In genomic region chr11:51582713-51583112, GRCm38 (mm10) we compare ENCODE assay signal across 8 mouse cellular contexts. TPM values are rescaled to one million over a fixed set of nuclear protein-coding genes. Genes with fewer than 3 reads are reported as not detected.
DNase-seq lines count a peak whose midpoint lies in the region; ATAC-seq and TF ChIP-seq lines count a peak whose summit lies in the region.

No protein-coding gene starts in this region.

- TF ChIP-seq CTCF in lung, adult 2 months (IDR thresholded peaks at IDR 0.05; ENCODE audit: insufficient read depth, low read length): peak; percentile 68

- H3K4me2 ChIP-seq in embryonic facial prominence, embryonic 11.5 days (ENCODE audit: low read depth, low read length): no peak overlapping the region

- H3K9ac ChIP-seq in embryonic facial prominence, embryonic 11.5 days (replicated peaks; ENCODE audit: low read length): no peak overlapping the region

- H3K36me3 ChIP-seq in embryonic facial prominence, embryonic 11.5 days (replicated peaks; ENCODE audit: control insufficient read depth, insufficient read depth, low read depth, low read length): peaks cover 2% of the 10 kb centered on the region; the same call in 1 of the 2 replicates

- no peaks in the 10 kb centered on the region for H3K9me3 ChIP-seq in embryonic facial prominence, embryonic 11.5 days (replicated peaks; ENCODE audit: control insufficient read depth, low read length)

- no peak for ATAC-seq in embryonic facial prominence, embryonic 11.5 days (replicated peaks; ENCODE audit: insufficient number of reproducible peaks, low FRiP score, low TSS enrichment, low read depth)
- no peak for ATAC-seq in activated CD4-positive, CD25-positive, alpha-beta regulatory T cell, adult 4 months

- no peaks in the 10 kb centered on the region for H3K27me3 ChIP-seq in embryonic facial prominence, embryonic 11.5 days (ENCODE audit: control insufficient read depth, insufficient read depth, low read length)

- DNase-seq in urinary bladder, postnatal 14 days (ENCODE audit: low spot score): peak; percentile 77
- DNase-seq in urinary bladder, postnatal 10 days (ENCODE audit: low spot score): no peak
- peak; percentile 89 to 90 for DNase-seq in adrenal gland, postnatal 36 days
- peak; percentile 88 for DNase-seq in embryonic facial prominence, embryonic 11.5 days (ENCODE audit: low spot score)
- DNase-seq in kidney, adult 8-10 months: peak; percentile 71 to 86
- peak; percentile 75 for DNase-seq in lung, adult 2 months
- DNase-seq in right cerebral cortex, postnatal 10 days (ENCODE audit: low spot score in 2 of 2): peak; percentile 48 to 69

- no peaks in the 10 kb centered on the region; the same call in 1 of the 2 replicates for H3K4me1 ChIP-seq in embryonic facial prominence, embryonic 11.5 days (ENCODE audit: control insufficient read depth, insufficient read depth, low read length)
- H3K4me1 ChIP-seq in lung, adult 2 months (ENCODE audit: control insufficient read depth, insufficient read depth, low read length): peaks cover 11% of the 10 kb centered on the region

- no peak overlapping the region for H3K27ac ChIP-seq in embryonic facial prominence, embryonic 11.5 days (replicated peaks; ENCODE audit: low read depth, low read length)

- no peak overlapping the region for H3K4me3 ChIP-seq in embryonic facial prominence, embryonic 11.5 days (ENCODE audit: low read depth, low read length)
- no peak overlapping the region for H3K4me3 ChIP-seq in lung, adult 2 months (replicated peaks; ENCODE audit: extremely low read depth, low read depth, low read length)

- 14% methylated on average over 8 of the region's 8 CpGs for WGBS in embryonic facial prominence, embryonic 11.5 days
- 32% methylated on average over 8 of the region's 8 CpGs for WGBS in lung, adult 2 months

- TF ChIP-seq POLR2A in lung, adult 2 months (IDR thresholded peaks at IDR 0.05; ENCODE audit: borderline replicate concordance, extremely low read depth, low read depth, low read length): no peak

RNA-seq across cellular contexts. Expression of gene Phykpl, which starts 1.8 kb away (rescaled TPM):
- 10 to 100 TPM; 20.6 to 26.3 TPM for total RNA-seq in adrenal gland, postnatal 36 days (2021)
- polyA plus RNA-seq in embryonic facial prominence, embryonic 11.5 days (2014; fragmentation: Nextera tagmentation; extraction: Ambion mirVana): 8.7 and 10.2 TPM in 2 replicates
- 19.8 and 25.4 TPM in 2 replicates for polyA plus RNA-seq in lung, adult 2 months (2012; rRNA removed)
- polyA plus RNA-seq in activated CD4-positive, CD25-positive, alpha-beta regulatory T cell, adult 4 months (2017; shearing (Covaris generic)): 10 to 100 TPM; 23.9 to 29.7 TPM

RNA-seq across cellular contexts. Expression of gene Hnrnpab, which starts 23.9 kb away (rescaled TPM):
- total RNA-seq in adrenal gland, postnatal 36 days (2021): 100 to 1,000 TPM; 315 to 322 TPM
- 797 and 870 TPM in 2 replicates for polyA plus RNA-seq in embryonic facial prominence, embryonic 11.5 days (2014; fragmentation: Nextera tagmentation; extraction: Ambion mirVana)
- 174 and 289 TPM in 2 replicates for polyA plus RNA-seq in lung, adult 2 months (2012; rRNA removed)
- polyA plus RNA-seq in activated CD4-positive, CD25-positive, alpha-beta regulatory T cell, adult 4 months (2017; shearing (Covaris generic)): 10 to 100 TPM; 39.0 to 43.1 TPM

RNA-seq across cellular contexts. Expression of gene Nhp2, which starts 36.8 kb away (rescaled TPM):
- total RNA-seq in adrenal gland, postnatal 36 days (2021): 10 to 100 TPM; 61.5 to 77.5 TPM
- polyA plus RNA-seq in embryonic facial prominence, embryonic 11.5 days (2014; fragmentation: Nextera tagmentation; extraction: Ambion mirVana): 169 and 174 TPM in 2 replicates
- 22.6 and 33.3 TPM in 2 replicates for polyA plus RNA-seq in lung, adult 2 months (2012; rRNA removed)
- 100 to 1,000 TPM; 128 to 145 TPM for polyA plus RNA-seq in activated CD4-positive, CD25-positive, alpha-beta regulatory T cell, adult 4 months (2017; shearing (Covaris generic))

RNA-seq across cellular contexts. Expression of gene Rmnd5b, which starts 53.0 kb away (rescaled TPM):
- total RNA-seq in adrenal gland, postnatal 36 days (2021): 10 to 100 TPM; 35.4 to 54.1 TPM
- 36.0 and 39.0 TPM in 2 replicates for polyA plus RNA-seq in embryonic facial prominence, embryonic 11.5 days (2014; fragmentation: Nextera tagmentation; extraction: Ambion mirVana)
- polyA plus RNA-seq in lung, adult 2 months (2012; rRNA removed): 64.9 and 65.8 TPM in 2 replicates
- 10 to 100 TPM; 33.3 to 38.6 TPM for polyA plus RNA-seq in activated CD4-positive, CD25-positive, alpha-beta regulatory T cell, adult 4 months (2017; shearing (Covaris generic))
